Mouse (Mus musculus) kidney, postnatal 14 days (tissue): ENCODE measurements around the gene Shisa4.

Source experiments
- DNase-seq: peaks from one replicate; pipeline ENCODE4 v3.0.0; 2022; ENCODE audit warnings: mixed read lengths

Shisa4 gene

DNA sequence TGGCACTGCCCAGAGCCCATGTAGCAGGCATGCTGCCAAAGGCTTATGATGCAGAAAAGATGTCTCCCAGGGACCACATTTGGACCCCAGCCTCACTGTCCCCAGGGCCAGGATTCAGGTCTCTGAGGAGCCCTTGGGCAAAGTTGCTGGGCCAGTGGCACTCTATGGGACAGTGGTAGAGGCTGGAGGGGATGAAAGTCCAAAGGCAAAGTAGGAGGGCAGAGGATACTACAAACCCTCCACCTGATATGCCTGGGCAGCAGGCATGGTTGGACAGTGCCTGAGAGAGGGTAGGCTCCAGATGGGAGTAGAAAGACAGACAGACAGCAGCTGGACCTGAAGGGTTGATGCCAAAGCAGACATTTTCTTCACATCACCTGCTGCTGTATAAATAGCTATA, 8.7 kb downstream of the Shisa4 start:
- no peak for DNase-seq

GRCm38 (mm10) chr1:135363446-135363845, 11.6 kb downstream of the Shisa4 start:
- DNase-seq = no peak

DNA sequence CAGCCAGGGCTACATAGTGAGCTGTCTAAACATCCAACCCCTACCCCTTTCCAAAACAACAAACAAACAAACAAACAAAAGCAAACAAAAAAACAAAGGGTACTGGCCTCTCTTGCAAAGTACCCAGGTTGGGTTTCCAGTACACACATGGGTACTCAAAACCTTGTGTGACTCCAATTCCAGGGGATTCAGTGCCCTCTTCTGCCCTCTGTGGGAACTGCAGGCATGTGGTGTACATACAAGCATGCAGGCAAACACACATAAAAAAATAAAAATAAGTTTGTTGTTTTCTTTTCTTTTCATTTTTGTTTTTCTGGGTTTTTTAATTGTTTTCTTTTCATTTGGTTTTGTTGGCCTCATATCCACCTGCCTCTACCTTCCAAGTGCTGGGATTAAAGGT, 12.9 kb downstream of the Shisa4 start:
- DNase-seq = no peak

DNA sequence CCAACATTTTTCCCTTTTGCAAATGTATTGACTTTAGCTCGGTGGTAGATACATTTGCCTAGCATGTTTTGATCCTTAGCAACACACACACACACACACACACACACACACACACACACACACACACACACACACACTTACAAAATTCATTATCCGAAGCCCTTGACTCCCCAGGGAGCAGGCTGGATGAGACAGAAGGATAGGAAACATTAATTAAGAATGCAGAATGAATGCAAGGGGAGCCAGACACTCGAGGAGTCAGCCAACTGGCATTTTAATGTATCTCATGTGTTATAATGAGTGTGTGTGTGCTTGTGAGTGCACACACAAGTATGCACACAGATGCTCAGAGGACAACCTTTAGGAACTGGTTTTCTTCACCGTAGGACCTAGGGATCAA, 13.5 kb downstream of the Shisa4 start:
- DNase-seq = no peak

DNA sequence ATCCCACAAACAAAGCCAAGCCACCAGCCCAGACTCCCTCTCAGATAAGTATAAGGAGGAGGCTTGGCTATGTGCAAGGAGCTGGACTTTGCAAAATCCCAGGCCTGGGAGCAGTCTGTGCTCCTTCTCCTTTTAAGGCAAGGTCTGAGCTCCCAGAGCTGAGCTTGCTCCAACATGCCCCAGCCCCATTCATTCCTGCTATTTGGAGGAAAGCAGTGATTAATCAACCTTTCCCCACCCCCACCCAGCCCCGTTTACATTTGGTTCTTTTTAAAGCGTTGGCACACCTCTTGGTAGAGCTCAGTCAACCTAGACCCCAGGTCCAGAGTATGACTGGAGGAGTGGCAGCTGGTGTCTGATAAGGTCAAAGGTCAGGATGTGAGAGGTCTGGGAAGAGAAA, 16.0 kb downstream of the Shisa4 start:
- no peak for DNase-seq

- DNase-seq = peak; percentile 63
These were observed 23.1 kb downstream of the Shisa4 start for GRCm38 (mm10) chr1:135351953-135352352.

GRCm38 (mm10) chr1:135347498-135348169, 27.4 kb downstream of the Shisa4 start:
- peak; percentile 59 for DNase-seq

DNA sequence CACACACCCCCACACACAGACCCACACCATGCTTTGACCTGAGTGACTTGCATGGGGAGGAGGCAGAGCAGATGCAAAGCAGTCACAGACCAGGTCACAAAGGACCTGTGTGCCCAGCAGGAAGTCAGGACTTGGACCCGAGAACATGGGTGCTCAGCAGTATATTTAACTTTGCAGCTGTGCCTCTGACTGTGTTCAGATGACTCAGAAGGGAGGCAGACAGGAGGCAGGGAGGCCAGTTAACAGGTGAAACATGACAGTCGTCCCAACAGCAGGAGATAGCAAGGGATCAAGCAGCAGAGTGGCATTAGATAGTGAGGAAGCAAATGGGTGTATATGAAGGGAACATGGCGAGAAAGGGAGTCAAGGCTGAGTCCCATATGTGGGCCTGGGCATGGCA, 28.1 kb downstream of the Shisa4 start:
- no peak for DNase-seq

- peak; percentile 43 for DNase-seq
These were observed 31.0 kb downstream of the Shisa4 start for GRCm38 (mm10) chr1:135344026-135344425.

- DNase-seq = peak; percentile 39
These were observed 33.1 kb downstream of the Shisa4 start for GRCm38 (mm10) chr1:135341947-135342346.

- no peak for DNase-seq
These were observed 44.5 kb downstream of the Shisa4 start for GRCm38 (mm10) chr1:135330578-135330977.

GRCm38 (mm10) chr1:135328368-135328767, 46.7 kb downstream of the Shisa4 start:
- DNase-seq = no peak

DNA sequence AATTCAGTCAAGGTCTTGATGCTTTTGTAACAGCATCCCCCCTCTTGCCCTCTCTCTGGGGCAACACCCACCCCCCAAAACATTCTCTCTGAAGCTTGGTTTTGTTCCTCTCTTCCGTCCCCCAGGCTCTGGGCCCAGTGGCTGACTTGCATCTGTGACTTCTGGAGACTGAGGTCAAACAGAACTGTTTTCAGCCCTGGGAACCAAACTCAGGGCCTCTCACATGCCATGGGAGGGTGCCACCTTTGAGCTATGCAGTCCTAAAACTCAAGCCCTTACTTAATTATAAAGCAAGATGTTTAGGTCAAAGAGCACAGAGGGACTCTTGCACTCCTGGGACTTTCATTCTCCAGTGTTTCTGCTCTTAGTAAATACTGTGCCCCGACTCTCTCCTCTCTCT, 49.1 kb downstream of the Shisa4 start:
- no peak for DNase-seq

GRCm38 (mm10) chr1:135324571-135324970, 50.5 kb downstream of the Shisa4 start, which contains the start of gene Lmod1:
TSS of gene Lmod1 (plus strand) at chr1:135324807.
- DNase-seq = peak; percentile 82

DNA sequence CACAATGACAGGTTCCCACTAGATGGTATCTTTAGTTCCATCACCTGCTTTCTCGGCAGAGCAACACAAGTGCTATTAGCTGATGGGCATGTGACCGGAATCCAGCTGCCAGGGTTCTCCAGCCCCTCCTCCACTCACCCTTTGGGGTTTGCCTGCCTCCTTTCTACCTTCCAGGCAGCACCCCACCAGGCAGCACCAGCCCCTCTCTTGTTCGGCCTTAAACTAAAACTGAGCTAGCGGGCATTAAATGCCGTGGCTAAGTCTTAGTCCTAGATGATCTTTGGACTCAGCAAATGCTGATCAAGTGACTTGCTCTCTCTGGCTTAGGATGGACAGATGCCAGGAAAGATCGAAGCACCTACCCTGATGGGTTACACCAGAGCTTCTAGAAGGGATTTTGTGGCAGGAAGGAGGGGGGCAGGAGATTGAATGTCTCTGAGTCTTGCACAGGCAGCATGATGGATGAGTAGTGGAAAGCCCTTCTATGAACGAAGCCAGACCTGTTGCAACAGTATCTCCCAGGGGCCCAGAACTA, 51.6 kb downstream of the Shisa4 start:
- DNase-seq = peak; percentile 52
